Mouse (Mus musculus) CH12.LX (cell line): ENCODE measurements around the gene Pitpnm2.

Experiments used
- CTCF ChIP-seq, 2 experiments: IDR thresholded peaks in 1 of 2; conservative IDR thresholded peaks in 1 of 2; 2 replicates each; pipeline ENCODE4 v1.5.1; 2011 to 2012; ENCODE audit warnings: low read depth in 2 of 2, low read length in 2 of 2, improper control_type of control experiment in 1 of 2, inconsistent platforms in 1 of 2, mild to moderate bottlenecking in 1 of 2, moderate library complexity in 1 of 2
- ETS1 ChIP-seq: conservative IDR thresholded peaks from 2 replicates; pipeline ENCODE4 v1.6.1; 2012; ENCODE audit warnings: low read depth, mild to moderate bottlenecking, inconsistent platforms, low read length, improper control_type of control experiment, moderate library complexity
- MAFK ChIP-seq: IDR thresholded peaks from 2 replicates; pipeline ENCODE4 v1.6.1; 2011; ENCODE audit warnings: low read length, improper control_type of control experiment; ENCODE audit not compliant: insufficient replicate concordance
- POLR2A ChIP-seq: IDR thresholded peaks from 2 replicates; pipeline ENCODE4 v1.6.1; 2011; ENCODE audit warnings: low read depth, mild to moderate bottlenecking, improper control_type of control experiment, low read length
- SMC3 ChIP-seq: IDR thresholded peaks from 2 replicates; pipeline ENCODE4 v1.6.1; 2011; ENCODE audit warnings: low read depth, low read length, improper control_type of control experiment
- ZC3H11A ChIP-seq: IDR thresholded peaks from 2 replicates; pipeline ENCODE4 v1.6.1; 2012; ENCODE audit warnings: low read depth, mild to moderate bottlenecking, inconsistent platforms, low read length, improper control_type of control experiment

DNA sequence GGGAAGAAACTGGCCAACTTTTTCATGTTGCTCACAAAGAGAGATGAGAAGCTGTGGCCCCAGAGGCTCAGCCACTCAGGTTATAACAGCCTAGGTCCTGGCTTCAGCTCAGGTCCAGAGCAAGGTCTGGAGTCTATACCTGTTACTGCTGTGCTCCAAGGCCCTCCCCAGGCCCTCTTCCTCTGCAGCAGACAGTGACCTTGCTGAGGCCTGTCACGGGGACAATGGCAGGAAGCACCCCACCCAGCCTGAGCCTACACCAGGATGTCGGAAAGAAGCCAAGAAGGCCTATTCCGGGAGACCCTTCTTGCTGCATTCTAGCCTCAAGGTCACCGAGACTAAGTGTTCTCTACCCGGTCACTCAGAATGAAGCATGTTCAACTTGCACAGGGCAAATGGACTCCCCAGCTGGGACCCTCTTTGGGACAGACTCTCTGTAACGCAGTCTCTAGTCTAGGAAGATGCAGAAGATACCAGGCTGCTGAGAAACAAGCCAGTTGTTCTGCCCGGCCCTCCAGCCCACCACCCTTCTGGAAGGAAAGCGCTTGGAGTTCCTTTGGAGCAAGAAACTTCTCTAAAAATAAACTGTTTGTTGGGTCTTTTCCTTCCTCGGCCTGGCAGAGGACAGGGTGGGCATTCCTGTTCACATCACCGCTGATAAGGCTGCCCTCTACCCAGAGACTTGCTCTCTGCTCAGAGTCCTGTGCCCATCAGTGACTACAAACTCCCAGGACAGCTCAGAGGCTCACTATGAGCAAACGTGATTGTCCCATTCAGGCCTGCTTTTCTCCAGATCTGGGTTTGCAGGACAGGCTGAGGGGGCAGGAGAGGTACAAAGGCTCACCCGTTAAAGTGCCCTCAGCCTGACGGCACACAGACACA is 35.7 kb downstream of the Pitpnm2 start:
- no peak for TF ChIP-seq CTCF (conservative IDR thresholded peaks at IDR 0.05 in 1 of 2, IDR thresholded peaks at IDR 0.05 in 1 of 2; ENCODE audit: low read depth in 2 of 2, low read length in 2 of 2)
- no peak for TF ChIP-seq ETS1
- TF ChIP-seq SMC3 = no peak
- TF ChIP-seq ZC3H11A = no peak
- no peak for TF ChIP-seq MAFK
- TF ChIP-seq POLR2A = no peak
